Mouse (Mus musculus): ENCODE results near the gene Slc7a14. TPM values are rescaled to one million over a fixed set of nuclear protein-coding genes. Genes with fewer than 3 reads are reported as not detected.

The Slc7a14 gene
- polyA plus RNA-seq, 1 experiment from 2014 or later: 0.92 TPM

DNA sequence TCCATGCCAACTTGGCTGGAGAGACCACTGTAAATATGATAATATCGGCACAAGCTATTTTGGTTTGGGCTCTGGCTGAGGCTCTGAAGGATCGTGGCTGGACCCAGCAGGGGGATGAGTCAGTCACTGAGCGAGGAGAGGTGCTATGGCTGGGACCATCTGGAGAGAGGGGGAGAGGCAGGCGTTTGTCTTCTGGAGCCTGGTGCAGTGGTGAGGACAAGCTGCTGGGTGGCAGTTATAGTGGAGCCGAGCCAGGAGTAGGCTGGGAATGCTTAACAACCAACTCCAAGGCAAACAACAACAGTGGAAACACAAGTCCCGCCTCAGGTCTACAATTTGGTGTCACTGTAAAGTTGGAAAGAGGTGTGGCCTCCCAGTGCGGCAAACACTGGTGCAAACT, 55.8 kb downstream of the Slc7a14 start:
- 86% methylated on average over 7 of the region's 7 CpGs for WGBS
- no peak overlapping the region for H3K4me3 ChIP-seq (replicated peaks)
- H3K9ac ChIP-seq: no peak overlapping the region
- no peaks in the 10 kb centered on the region for H3K9me3 ChIP-seq
- no peaks in the 10 kb centered on the region for H3K36me3 ChIP-seq (replicated peaks)
- no peak overlapping the region for H3K27ac ChIP-seq
- no peak overlapping the region for H3K4me2 ChIP-seq
- H3K27me3 ChIP-seq: no peaks in the 10 kb centered on the region
- H3K4me1 ChIP-seq: no peaks in the 10 kb centered on the region
- no peak for ATAC-seq (ENCODE audit: low FRiP score)

DNA sequence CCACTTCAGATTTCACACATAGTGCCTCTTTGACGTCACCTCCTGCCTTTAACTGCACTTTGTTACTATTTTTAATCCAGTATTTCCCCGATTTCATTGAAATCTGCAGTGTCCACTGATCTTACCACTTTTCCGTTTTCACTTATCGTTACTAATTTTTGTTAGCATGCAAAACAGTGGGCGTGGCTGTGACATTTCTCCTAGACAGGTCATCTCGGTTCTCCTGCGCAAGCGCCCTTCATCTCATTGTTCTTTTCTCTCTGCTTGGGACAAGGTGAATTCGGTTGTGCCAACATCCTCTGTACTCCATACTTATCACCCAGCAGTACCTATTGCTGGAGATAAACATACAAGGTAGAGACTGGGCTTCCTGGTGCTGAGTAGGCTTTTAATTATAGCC, 56.3 kb downstream of the Slc7a14 start:
- Histone ChIP-seq H3K4me1 (no peaks in the 10 kb centered on the region), H3K4me2 (no peak overlapping the region), H3K27ac (no peak overlapping the region), H3K36me3 (replicated peaks) (no peaks in the 10 kb centered on the region), H3K27me3 (no peaks in the 10 kb centered on the region), H3K4me3 (replicated peaks) (no peak overlapping the region), H3K9ac (no peak overlapping the region), H3K9me3 (no peaks in the 10 kb centered on the region)
- WGBS: 90% methylated on average over 9 of the region's 9 CpGs
- ATAC-seq (ENCODE audit: low FRiP score): no peak

DNA sequence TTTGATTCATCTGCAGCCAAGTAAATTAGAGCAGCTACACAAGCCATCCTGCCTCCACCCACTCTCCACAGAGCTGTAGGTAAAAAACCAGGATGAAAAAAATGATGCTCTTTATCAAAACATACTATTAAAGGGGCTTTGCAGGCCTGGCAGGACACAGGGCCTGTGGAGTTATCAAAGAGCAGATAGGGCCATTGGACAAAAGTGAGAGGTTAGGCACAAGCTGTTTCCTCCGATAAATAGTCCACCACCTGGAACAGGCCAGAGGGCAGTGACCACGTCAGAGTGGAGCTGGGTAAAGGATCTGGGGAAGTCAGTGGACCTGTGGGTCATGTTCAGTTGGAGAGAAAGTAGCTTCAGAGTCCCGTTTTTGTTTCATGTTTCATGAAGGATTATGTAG, 57.6 kb downstream of the Slc7a14 start:
- no peak overlapping the region for H3K4me2 ChIP-seq
- H3K27ac ChIP-seq: no peak overlapping the region
- no peak for ATAC-seq (ENCODE audit: low FRiP score)
- 80% methylated on average over 3 of the region's 3 CpGs for WGBS
- no peaks in the 10 kb centered on the region for H3K27me3 ChIP-seq
- H3K9me3 ChIP-seq: no peaks in the 10 kb centered on the region
- no peak overlapping the region for H3K9ac ChIP-seq
- no peaks in the 10 kb centered on the region for H3K36me3 ChIP-seq (replicated peaks)
- no peak overlapping the region for H3K4me3 ChIP-seq (replicated peaks)
- H3K4me1 ChIP-seq: no peaks in the 10 kb centered on the region

DNA sequence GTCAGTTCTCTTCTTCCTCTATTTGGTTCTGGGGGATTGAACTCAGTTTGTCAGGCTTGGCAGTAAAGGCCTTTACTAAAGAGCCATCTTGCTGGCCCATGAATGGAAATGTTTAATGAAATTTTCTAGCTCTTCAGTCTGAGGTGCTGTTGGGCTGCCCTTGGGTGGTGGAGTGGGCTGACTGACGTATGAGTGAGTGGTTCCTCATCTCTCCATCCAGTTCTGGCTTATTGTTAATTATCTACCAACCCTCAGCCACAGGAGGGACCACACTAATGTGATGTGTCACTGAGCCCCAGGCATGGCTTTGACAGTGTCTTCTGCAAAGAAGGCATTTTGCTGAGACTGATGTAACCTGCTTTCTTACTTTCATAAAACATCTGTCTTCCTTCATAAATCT, 66.7 kb downstream of the Slc7a14 start:
- Histone ChIP-seq H3K4me2 (no peak overlapping the region), H3K4me1 (no peaks in the 10 kb centered on the region), H3K4me3 (replicated peaks) (no peak overlapping the region), H3K36me3 (replicated peaks) (no peaks in the 10 kb centered on the region), H3K9me3 (no peaks in the 10 kb centered on the region), H3K27me3 (no peaks in the 10 kb centered on the region), H3K9ac (no peak overlapping the region), H3K27ac (no peak overlapping the region)
- 81% methylated on average over 1 of the region's 1 CpGs for WGBS
- ATAC-seq (ENCODE audit: low FRiP score): no peak

DNA sequence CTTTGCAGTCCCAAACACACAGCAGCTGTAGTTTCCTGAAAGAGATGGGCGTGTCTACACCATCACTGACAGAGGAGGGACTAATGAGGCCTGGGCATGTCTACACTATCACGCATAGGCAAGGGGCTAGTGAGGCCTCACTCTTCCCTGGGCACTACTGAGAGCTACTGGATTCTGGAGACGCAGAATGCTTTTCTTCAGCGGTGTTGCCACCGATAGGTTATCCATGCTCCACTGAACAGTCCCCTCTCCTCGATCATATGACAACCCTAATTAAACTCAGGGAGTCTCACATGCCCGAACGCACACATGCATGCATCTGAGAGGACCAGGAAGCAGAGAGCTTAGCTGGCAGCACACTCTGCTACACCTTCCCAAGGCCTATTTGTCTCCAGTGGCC, 69.3 kb downstream of the Slc7a14 start:
- Histone ChIP-seq H3K36me3 (replicated peaks) (no peaks in the 10 kb centered on the region), H3K27me3 (no peaks in the 10 kb centered on the region), H3K4me1 (no peaks in the 10 kb centered on the region), H3K4me3 (replicated peaks) (no peak overlapping the region), H3K9ac (no peak overlapping the region), H3K4me2 (no peak overlapping the region), H3K9me3 (no peaks in the 10 kb centered on the region), H3K27ac (no peak overlapping the region)
- ATAC-seq (ENCODE audit: low FRiP score): no peak
- 78% methylated on average over 8 of the region's 8 CpGs for WGBS

DNA sequence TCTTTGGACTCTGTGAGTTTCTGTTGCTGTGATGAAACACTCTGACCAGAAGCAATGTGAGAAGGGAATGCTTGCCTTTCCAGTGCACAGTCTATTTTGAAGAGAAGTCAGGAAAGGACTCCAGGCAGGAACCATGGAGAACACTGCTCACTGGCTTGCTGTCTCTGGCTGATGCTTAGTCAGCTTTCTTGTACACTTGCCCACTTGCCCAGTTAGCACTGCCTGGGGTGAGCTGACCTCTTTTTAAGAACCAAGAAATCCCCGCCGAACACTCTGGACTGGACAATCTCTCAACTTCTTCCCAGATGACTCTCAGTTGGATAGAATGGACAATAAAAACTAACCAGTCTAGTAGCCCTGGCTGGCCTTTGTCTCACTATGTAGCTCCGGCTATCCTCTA, 70.5 kb downstream of the Slc7a14 start:
- 84% methylated on average over 3 of the region's 3 CpGs for WGBS
- H3K27me3 ChIP-seq: no peaks in the 10 kb centered on the region

DNA sequence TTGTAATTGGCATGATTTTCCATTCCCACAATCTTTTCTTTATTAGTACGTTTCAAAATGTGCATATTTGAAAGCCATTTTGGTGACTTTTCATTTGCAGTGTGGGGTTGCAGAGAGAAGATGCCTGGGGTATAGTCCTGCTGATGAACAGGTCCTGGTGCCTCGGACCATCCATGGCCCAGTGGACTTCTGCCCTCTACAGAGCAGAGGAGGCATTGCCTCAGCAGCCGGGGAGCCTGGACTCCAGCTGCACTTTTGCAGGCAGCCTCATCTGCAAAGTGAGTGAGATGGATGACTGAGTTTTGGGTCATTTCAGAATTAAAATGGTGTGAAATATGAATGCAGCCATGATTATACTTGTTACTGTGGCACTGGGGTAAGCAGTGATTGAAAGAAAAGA, 72.2 kb downstream of the Slc7a14 start:
- Histone ChIP-seq H3K27ac (no peak overlapping the region), H3K9ac (no peak overlapping the region), H3K4me2 (no peak overlapping the region), H3K9me3 (no peaks in the 10 kb centered on the region), H3K36me3 (replicated peaks) (no peaks in the 10 kb centered on the region), H3K27me3 (no peaks in the 10 kb centered on the region), H3K4me3 (replicated peaks) (no peak overlapping the region), H3K4me1 (no peaks in the 10 kb centered on the region; the same call in 1 of the 2 replicates)
- ATAC-seq (ENCODE audit: low FRiP score): no peak
- WGBS: 40% methylated on average over 3 of the region's 3 CpGs

More for the DNA sequence above, 70.5 kb downstream of the Slc7a14 start:
- Histone ChIP-seq H3K4me3 (replicated peaks) (no peak overlapping the region), H3K4me1 (no peaks in the 10 kb centered on the region), H3K36me3 (replicated peaks) (no peaks in the 10 kb centered on the region), H3K4me2 (no peak overlapping the region), H3K27ac (no peak overlapping the region), H3K9me3 (no peaks in the 10 kb centered on the region), H3K9ac (no peak overlapping the region)
- no peak for ATAC-seq (ENCODE audit: low FRiP score)

DNA sequence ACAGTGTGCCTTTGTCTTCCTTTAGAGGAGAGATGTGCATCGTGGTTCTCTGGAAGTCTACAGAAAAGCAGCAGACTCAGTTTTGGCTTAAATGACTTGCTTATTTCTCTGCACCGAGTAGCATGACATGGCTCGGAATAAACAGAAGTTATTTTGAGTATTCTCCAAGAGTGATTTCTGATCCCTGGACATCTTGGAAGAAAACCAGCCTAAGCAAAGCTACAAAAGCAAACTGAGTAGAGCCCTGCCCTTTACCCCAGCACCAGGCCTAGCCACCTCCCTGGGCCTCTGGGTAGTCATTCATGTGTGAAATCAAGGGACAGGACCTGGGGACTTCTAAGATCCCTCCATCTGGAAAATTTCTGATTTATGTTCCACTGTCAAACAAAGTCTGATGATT, 74.0 kb downstream of the Slc7a14 start:
- H3K9me3 ChIP-seq: no peaks in the 10 kb centered on the region
- H3K4me2 ChIP-seq: no peak overlapping the region
- H3K4me3 ChIP-seq (replicated peaks): no peak overlapping the region
- H3K4me1 ChIP-seq: no peaks in the 10 kb centered on the region; the same call in 1 of the 2 replicates
- WGBS: 92% methylated on average over 3 of the region's 3 CpGs
- ATAC-seq (ENCODE audit: low FRiP score): no peak
- H3K9ac ChIP-seq: no peak overlapping the region
- H3K27ac ChIP-seq: no peak overlapping the region
- no peaks in the 10 kb centered on the region for H3K27me3 ChIP-seq
- H3K36me3 ChIP-seq (replicated peaks): no peaks in the 10 kb centered on the region

DNA sequence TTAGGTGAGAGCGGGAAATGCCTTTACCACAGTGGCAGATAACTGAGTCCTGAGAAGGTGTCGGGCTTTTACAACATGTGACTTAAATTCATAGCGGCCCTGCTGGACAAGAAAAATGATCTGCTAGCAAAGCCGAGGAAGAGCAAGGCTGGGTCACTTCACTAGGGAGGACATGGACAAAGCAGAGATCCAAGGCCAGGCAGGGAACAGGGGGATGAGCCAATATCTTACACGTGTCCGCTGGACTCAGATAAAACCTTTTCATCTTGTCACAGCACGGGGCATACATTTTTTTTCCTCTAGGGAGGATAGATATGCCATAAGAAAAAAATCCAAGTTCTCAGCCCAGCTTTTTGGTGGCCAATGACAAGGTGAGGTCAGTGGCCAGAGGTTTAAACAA, 75.8 kb downstream of the Slc7a14 start:
- Histone ChIP-seq H3K9me3 (no peaks in the 10 kb centered on the region), H3K9ac (no peak overlapping the region), H3K4me2 (no peak overlapping the region), H3K36me3 (replicated peaks) (no peaks in the 10 kb centered on the region), H3K27ac (no peak overlapping the region), H3K4me1 (no peaks in the 10 kb centered on the region; the same call in 1 of the 2 replicates), H3K27me3 (no peaks in the 10 kb centered on the region), H3K4me3 (replicated peaks) (no peak overlapping the region)
- 81% methylated on average over 7 of the region's 7 CpGs for WGBS
- no peak for ATAC-seq (ENCODE audit: low FRiP score)

DNA sequence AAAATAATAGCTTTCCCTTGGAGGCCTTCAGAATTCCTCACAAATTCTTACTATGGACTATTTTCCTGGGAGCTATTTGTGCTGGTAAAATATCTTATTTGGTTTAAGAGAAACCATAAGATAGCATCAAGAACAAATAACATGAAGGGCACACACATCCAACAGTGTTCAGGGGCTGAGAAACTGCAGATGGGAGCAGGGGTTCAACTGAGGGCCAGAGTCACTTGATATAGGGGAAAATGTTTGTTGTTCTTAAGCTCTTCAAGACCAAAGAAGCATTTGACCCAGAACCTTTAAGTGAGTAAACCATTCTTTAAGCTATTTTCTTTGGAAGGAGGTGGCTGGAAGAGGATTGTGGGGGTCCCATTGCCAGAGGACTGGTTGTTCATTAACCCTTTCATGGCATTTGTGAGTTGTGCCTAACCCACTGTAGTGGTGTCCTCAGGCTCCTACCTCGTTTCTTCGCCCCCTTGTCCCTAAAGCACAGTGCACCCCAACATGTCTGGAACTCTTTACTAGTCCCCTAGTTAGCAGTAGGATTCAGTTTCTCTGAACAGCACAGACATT, 76.3 kb downstream of the Slc7a14 start:
- no peaks in the 10 kb centered on the region; the same call in 1 of the 2 replicates for H3K4me1 ChIP-seq
- H3K27ac ChIP-seq: no peak overlapping the region
- H3K4me2 ChIP-seq: no peak overlapping the region
- H3K9me3 ChIP-seq: no peaks in the 10 kb centered on the region
- no peaks in the 10 kb centered on the region for H3K36me3 ChIP-seq (replicated peaks)
- 80% methylated on average over 2 of the region's 2 CpGs for WGBS
- H3K9ac ChIP-seq: no peak overlapping the region
- H3K4me3 ChIP-seq (replicated peaks): no peak overlapping the region
- ATAC-seq (ENCODE audit: low FRiP score): no peak
- H3K27me3 ChIP-seq: no peaks in the 10 kb centered on the region

DNA sequence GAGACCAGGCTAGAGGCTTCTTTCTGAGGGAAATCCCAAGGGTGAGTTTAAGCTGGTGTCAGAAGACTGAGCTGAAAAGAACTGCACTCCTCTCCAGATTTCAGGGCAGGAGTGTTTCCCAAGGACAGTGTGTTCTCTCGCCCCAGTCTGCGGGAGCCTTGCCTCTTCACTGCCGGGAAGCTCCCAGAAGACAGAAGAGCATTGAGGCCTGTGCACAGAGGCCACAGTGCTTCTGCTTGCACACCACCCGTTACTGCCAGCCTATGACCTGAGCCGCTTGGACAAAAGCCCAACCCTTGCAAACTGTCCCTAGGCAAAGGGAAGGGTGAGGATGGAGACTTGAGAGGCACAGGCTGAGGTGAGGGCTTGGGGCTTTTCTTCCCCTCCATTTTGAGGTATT, 80.9 kb downstream of the Slc7a14 start:
- Histone ChIP-seq H3K9ac (no peak overlapping the region), H3K4me2 (no peak overlapping the region), H3K4me1 (peaks cover 6% of the 10 kb centered on the region), H3K27ac (no peak overlapping the region), H3K9me3 (no peaks in the 10 kb centered on the region), H3K4me3 (replicated peaks) (no peak overlapping the region), H3K27me3 (no peaks in the 10 kb centered on the region), H3K36me3 (replicated peaks) (no peaks in the 10 kb centered on the region)
- 76% methylated on average over 5 of the region's 5 CpGs for WGBS
- ATAC-seq (ENCODE audit: low FRiP score): no peak

DNA sequence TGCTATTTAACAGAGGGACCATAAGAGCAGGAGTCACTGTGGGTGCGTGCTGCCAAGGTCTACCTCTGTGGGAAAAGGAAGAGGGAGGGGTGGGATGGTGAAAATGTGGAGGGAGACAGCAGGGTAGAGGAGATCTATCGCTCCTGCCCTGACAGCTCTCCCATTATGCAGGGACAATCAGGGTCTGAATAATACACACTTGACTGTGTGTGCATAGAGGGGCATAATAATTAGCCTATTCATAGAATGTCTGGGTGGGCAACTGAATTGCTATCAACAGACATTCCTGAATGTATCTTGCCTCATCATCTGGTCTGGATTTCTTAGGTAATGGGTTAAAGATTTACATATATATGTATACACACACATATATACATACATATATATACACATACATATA, 81.7 kb downstream of the Slc7a14 start:
- 23% methylated on average over 2 of the region's 2 CpGs for WGBS
- Histone ChIP-seq H3K36me3 (replicated peaks) (no peaks in the 10 kb centered on the region), H3K4me2 (no peak overlapping the region), H3K4me1 (peaks cover 6% of the 10 kb centered on the region), H3K27me3 (no peaks in the 10 kb centered on the region), H3K9ac (no peak overlapping the region), H3K9me3 (no peaks in the 10 kb centered on the region), H3K27ac (no peak overlapping the region), H3K4me3 (replicated peaks) (no peak overlapping the region)
- ATAC-seq (ENCODE audit: low FRiP score): no peak; the same call in 1 of the 2 replicates

DNA sequence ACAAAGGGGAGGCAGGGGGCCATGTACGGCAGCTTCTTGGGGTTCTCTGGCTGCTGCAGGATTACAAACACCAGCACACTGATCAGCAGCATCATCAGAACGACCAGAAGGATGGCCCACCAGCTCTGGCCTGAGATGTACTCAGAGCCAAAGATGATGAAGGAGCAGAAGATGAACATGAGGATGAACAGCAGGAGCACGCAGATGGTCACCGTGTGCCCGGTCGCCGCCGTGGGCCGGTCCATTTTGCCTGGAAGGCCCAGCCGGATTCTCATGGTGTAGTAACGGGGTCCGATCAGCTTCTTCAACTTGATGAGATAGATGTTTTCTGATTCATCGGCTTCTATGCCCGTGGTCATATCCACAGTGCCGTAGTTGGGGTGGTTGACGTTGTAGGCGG, 86.6 kb downstream of the Slc7a14 start:
- Histone ChIP-seq H3K27ac (no peak overlapping the region), H3K4me2 (no peak overlapping the region), H3K36me3 (replicated peaks) (no peaks in the 10 kb centered on the region), H3K27me3 (no peaks in the 10 kb centered on the region), H3K4me1 (peaks cover 6% of the 10 kb centered on the region), H3K9me3 (no peaks in the 10 kb centered on the region), H3K4me3 (replicated peaks) (no peak overlapping the region), H3K9ac (no peak overlapping the region)
- no peak for ATAC-seq (ENCODE audit: low FRiP score)
- WGBS: 97% methylated on average over 17 of the region's 17 CpGs
